Mouse (Mus musculus) stomach, embryonic 14.5 days (tissue): ENCODE measurements around the gene Tox3. TPM values are rescaled to one million over a fixed set of nuclear protein-coding genes. Genes with fewer than 3 reads are reported as not detected.

Source experiments
- ATAC-seq: fragments of 200-750 bp; cut with Nextera tagmentation; 2 replicates; pipeline ENCODE4 v1.8.0; 2017; ENCODE audit warnings: low read depth, moderate TSS enrichment; ENCODE audit not compliant: insufficient number of reproducible peaks, insufficient read depth, low FRiP score
- H3K27ac ChIP-seq: fragments of 300-500 bp; sonication (generic); 2 replicates; pipeline ENCODE4 v1.5.1; 2014; ENCODE audit warnings: mild to moderate bottlenecking, low read length, moderate library complexity, mixed read lengths
- H3K27me3 ChIP-seq: fragments of 300-500 bp; sonication (generic); 2 replicates; pipeline ENCODE4 v1.6.1; 2014; ENCODE audit warnings: low read length, control low read depth, mixed read lengths; ENCODE audit not compliant: control insufficient read depth, insufficient read depth
- H3K36me3 ChIP-seq: fragments of 300-500 bp; sonication (generic); 2 replicates; pipeline ENCODE4 v1.6.1; 2014; ENCODE audit warnings: mild to moderate bottlenecking, control low read depth, low read length, moderate library complexity, mixed read lengths; ENCODE audit not compliant: control insufficient read depth, insufficient read depth
- H3K4me1 ChIP-seq: fragments of 300-500 bp; sonication (generic); 2 replicates; pipeline ENCODE4 v1.6.1; 2014; ENCODE audit warnings: low read length, control low read depth, mixed read lengths; ENCODE audit not compliant: control insufficient read depth, insufficient read depth
- H3K4me2 ChIP-seq: fragments of 300-500 bp; sonication (generic); replicated peaks from 2 replicates; pipeline ENCODE4 v1.6.1; 2014; ENCODE audit warnings: low read depth, low read length, control low read depth
- H3K4me3 ChIP-seq: fragments of 300-500 bp; sonication (generic); 2 replicates; pipeline ENCODE4 v1.5.1; 2014; ENCODE audit warnings: low read depth, low read length, control low read depth
- H3K9ac ChIP-seq: fragments of 300-500 bp; sonication (generic); replicated peaks from 2 replicates; pipeline ENCODE4 v1.6.1; 2014; ENCODE audit warnings: low read depth, mild to moderate bottlenecking, control low read depth, low read length, moderate library complexity, mixed read lengths
- H3K9me3 ChIP-seq: fragments of 300-500 bp; sonication (generic); 2 replicates; pipeline ENCODE4 v1.6.1; 2016; ENCODE audit warnings: low read depth, low read length, control low read depth; ENCODE audit not compliant: control insufficient read depth
- WGBS: fragments of 180-500 bp; shearing (Covaris S2); extraction: QIAGEN DNeasy Blood & Tissue Kit; methylation state at CpG from one replicate; pipeline ENCODE4 v1.1.7; 2014; 5-methylcytosine and 5-hydroxymethylcytosine counted together
- polyA plus RNA-seq: library from polyadenylated mRNA; unstranded; fragments of >200 nt; fragmentation: Nextera tagmentation; extraction: Ambion mirVana; gene quantifications from 2 replicates; pipeline ENCODE4 v1.2.1, GENCODE M21; 2014

The Tox3 gene
- polyA plus RNA-seq, result 11.2 and 12.3 TPM in 2 replicates

DNA sequence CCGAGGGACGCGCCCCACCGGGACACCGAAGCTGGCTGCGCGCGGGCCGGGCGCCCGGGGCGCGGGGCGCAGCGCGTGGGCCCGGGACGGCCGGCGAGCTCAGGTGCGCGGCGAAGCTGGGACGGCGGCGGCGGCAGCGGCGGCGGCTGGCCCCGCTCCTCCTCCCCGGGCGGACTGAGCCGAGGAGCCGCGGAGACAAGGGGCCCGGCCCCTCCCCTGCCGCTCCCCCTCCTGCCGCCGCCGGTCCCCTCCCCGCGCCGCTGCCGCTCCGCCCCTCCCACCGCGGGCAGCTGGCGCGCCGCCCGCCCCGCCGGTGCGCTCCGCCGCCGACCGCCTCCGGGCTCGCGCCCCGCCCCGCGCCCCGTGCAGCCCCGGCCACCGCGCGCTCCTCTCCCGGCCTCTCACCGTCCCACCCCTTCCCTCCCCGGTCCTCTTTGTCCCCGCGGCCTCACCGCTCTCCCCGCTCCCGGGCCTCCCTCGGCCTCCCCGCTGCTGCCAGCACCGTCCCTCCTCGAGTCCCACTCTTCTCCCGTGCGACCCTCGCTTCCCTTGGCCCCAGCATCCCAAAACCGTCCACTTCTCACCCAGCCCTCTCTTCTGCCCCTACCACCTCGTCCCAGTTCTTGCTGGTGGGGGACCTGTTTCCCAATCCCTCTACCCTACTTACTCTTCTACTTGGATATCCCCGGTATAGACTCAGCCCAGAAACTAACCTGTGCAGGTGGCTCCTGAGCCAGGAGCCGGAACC is at the start of gene Tox3:
TSS of gene Tox3 (minus strand) at position 166 of the 748 bp plus-strand sequence.
- 4% methylated on average over 29 of the region's 89 CpGs for WGBS
- H3K27ac ChIP-seq, result peak within 1 kb of the TSS; percentile 91
- no peaks in the 10 kb centered on the region for H3K36me3 ChIP-seq
- H3K9me3 ChIP-seq, result no peaks in the 10 kb centered on the region
- peak within 1 kb of the TSS; percentile 88 for H3K4me2 ChIP-seq
- peak; percentile 71 for ATAC-seq
- peaks cover 8% of the 10 kb centered on the region; the same call in 1 of the 2 replicates for H3K4me1 ChIP-seq
- H3K4me3 ChIP-seq, result peak within 1 kb of the TSS; percentile 84
- no peaks in the 10 kb centered on the region for H3K27me3 ChIP-seq
- H3K9ac ChIP-seq, result peak within 1 kb of the TSS; percentile 87

DNA sequence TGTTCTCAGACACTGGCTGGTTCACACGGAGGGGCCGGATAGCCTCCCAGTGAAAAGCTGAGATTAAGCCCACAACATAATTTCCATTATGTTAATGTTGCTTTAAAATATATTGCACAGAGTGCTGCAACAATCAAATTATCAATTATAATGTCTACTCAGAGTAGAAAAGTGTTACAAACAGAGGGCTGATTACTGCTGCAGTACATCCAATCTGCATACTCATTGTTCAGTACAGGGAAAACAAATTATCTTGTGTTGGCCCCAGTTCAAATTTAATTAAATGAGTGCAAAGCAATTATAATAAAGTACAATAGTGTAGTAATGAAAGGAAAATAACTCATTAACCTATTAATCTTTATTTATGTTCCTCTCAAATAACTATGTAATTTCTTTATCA is 44.5 kb upstream of the Tox3 start:
- no peak overlapping the region for H3K9ac ChIP-seq
- no peak overlapping the region for H3K4me3 ChIP-seq
- H3K9me3 ChIP-seq, result no peaks in the 10 kb centered on the region
- H3K4me1 ChIP-seq, result no peaks in the 10 kb centered on the region
- H3K36me3 ChIP-seq, result no peaks in the 10 kb centered on the region
- H3K4me2 ChIP-seq, result no peak overlapping the region
- H3K27ac ChIP-seq, result no peak overlapping the region
- WGBS, result 88% methylated on average over 2 of the region's 2 CpGs
- no peaks in the 10 kb centered on the region for H3K27me3 ChIP-seq
- no peak for ATAC-seq

DNA sequence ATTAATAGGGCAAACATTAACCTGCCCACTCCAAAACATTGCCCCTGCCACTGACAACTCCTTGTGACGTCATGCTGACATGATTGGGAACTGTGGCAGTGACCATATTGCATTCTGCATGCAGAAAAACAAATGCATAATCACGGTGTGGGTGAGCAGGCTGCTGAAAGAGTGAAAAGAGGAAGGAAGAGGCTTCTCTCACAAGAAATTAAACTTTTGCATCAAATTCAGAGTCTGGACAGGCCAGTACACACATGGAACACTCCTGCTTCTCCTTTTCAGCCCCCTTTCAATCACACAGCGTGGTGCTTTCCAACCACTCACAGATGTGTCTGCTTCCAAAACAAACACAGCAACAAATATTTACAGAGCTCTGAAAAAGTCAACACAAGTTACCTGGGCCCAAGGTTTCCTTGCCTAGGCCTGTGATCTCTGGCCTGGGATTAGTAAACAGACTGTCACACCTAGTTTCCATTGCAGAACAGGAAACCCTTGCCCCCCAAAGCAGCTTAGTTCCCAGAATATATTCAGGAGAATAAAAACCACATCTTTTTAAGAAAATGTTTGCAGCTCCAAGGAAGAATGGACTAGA is 43.4 kb upstream of the Tox3 start:
- WGBS, result 71% methylated on average over 3 of the region's 3 CpGs
- H3K27me3 ChIP-seq, result no peaks in the 10 kb centered on the region

DNA sequence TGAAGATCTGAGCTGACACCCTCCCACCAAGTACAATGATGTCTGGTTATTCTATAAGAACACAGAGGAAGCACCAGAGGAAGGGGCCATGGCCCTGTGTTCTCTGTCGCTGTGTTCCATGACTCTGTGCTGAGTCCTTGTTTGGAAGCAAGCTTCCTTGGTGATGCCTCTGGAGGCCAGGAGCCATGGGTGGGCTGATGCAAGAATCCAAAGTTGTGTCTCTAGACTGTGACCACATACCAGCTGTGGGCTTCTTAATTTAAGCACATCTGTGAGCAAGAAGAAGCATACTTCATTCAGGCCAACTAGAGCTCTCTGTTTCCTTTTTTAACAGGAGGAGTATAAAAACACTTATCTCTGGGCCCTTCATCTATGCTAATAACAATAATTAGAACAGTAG is 42.7 kb upstream of the Tox3 start:
- Histone ChIP-seq H3K4me1 (no peaks in the 10 kb centered on the region), H3K27ac (no peak overlapping the region), H3K4me2 (no peak overlapping the region), H3K4me3 (no peak overlapping the region), H3K9ac (no peak overlapping the region), H3K36me3 (no peaks in the 10 kb centered on the region), H3K27me3 (no peaks in the 10 kb centered on the region), H3K9me3 (no peaks in the 10 kb centered on the region)
- no peak for ATAC-seq
- 89% methylated on average over 1 of the region's 1 CpGs for WGBS

More for the DNA sequence above, 43.4 kb upstream of the Tox3 start:
- no peak overlapping the region for H3K4me2 ChIP-seq
- H3K4me1 ChIP-seq, result no peaks in the 10 kb centered on the region
- no peak for ATAC-seq
- no peak overlapping the region for H3K9ac ChIP-seq
- H3K4me3 ChIP-seq, result no peak overlapping the region
- H3K36me3 ChIP-seq, result no peaks in the 10 kb centered on the region
- no peak overlapping the region for H3K27ac ChIP-seq
- H3K9me3 ChIP-seq, result no peaks in the 10 kb centered on the region

DNA sequence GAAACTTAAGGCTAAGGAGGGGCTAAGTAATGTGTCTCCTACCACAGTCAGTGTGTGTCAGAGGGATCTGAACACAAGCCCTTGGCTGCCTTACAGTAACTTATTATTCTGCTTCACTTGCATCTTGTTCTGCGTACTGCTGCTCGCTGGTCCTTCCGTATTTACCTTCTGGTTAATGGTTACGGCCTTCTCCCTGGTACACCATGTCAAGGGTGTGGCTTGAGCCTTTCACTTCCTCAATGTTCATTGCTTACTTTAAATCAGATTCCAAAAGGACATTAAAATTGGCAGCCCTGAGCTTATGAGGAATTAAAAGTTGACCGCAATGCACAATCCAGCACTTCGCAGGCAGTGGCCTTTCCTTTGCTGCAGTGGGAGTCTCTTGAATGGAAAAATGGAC is 30.9 kb upstream of the Tox3 start:
- peak; percentile 46; the same call in 1 of the 2 replicates for ATAC-seq
- H3K27ac ChIP-seq, result no peak overlapping the region

DNA sequence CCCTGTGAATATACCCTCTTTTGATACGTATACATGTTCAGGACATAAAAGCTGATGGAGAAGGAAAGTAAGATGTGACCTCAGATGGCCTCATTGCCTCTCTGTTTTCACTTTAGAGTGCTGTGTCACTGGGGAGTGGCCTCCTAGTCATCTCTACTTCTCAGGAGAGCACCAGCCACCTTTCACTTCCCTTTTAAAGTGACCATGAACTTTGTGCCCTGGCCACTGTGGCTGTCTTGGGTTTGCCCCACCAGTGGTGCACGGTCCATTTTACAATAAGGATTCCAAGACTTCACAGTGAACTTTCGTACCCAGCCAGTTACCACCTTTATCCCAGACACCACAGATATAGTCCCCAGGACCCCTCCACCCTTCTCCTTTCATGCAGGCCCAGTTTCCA is 29.9 kb upstream of the Tox3 start:
- Histone ChIP-seq H3K27ac (no peak overlapping the region), H3K4me2 (no peak overlapping the region), H3K9ac (no peak overlapping the region), H3K4me1 (no peaks in the 10 kb centered on the region), H3K4me3 (no peak overlapping the region), H3K36me3 (no peaks in the 10 kb centered on the region), H3K9me3 (no peaks in the 10 kb centered on the region), H3K27me3 (no peaks in the 10 kb centered on the region)
- 88% methylated on average over 3 of the region's 3 CpGs for WGBS
- ATAC-seq, result no peak

More for the DNA sequence above, 30.9 kb upstream of the Tox3 start:
- H3K4me2 ChIP-seq, result no peak overlapping the region
- WGBS, result 72% methylated on average over 6 of the region's 6 CpGs
- H3K9me3 ChIP-seq, result no peaks in the 10 kb centered on the region
- H3K9ac ChIP-seq, result no peak overlapping the region
- H3K4me3 ChIP-seq, result no peak overlapping the region
- no peaks in the 10 kb centered on the region for H3K36me3 ChIP-seq
- H3K4me1 ChIP-seq, result no peaks in the 10 kb centered on the region
- no peaks in the 10 kb centered on the region for H3K27me3 ChIP-seq

DNA sequence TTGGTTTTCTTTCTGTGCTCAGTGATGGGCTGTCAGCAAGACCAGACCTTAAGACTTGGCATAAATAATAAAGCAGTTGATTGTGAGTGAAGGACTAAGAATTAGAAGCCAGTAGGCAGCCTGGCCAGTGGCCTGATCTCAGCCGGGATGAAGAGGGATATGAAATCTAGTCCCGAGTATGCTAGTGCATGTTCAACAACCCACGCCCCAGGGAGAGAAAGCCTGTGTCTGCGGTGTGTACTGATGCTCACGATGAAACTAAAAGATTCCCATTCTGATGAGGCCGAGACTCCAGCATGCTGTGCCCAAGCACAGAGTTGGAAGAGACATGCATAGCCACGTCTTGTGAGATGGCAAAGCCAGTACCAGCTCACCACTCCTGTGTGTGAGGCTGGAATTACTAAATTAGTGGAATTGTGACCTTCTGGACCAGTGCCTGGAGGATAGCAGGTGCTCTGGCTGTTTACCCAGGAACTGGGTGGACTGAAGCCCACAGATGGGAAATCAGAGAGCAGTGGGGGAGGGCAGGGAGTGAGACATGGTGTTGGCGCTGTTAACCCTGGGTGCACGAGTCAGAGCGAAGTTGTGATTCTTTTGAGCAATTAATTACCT is 23.6 kb upstream of the Tox3 start:
- Histone ChIP-seq H3K9ac (no peak overlapping the region), H3K27ac (no peak overlapping the region), H3K27me3 (no peaks in the 10 kb centered on the region), H3K4me1 (no peaks in the 10 kb centered on the region), H3K4me2 (no peak overlapping the region), H3K9me3 (no peaks in the 10 kb centered on the region), H3K36me3 (no peaks in the 10 kb centered on the region), H3K4me3 (no peak overlapping the region)
- 76% methylated on average over 10 of the region's 10 CpGs for WGBS
- no peak for ATAC-seq

DNA sequence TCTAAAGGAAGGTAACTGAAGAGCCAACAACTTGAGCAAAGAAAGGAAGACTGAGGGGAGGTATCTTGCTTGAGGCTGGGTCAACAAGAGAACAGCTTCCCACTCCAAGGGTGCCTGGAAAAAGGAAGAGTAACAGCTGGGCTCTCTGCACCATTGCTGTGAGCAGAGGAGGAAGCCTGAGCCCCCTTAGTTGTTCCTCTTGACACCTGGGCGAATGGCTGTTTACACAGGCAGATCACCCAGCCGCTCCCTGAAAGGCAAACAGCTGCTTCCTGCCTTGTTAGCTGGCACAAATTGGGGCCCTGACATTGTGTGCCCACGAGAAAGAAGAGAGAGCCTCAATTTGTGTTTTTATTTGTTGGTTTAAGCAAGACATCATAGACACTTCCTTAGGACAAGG is 21.7 kb upstream of the Tox3 start:
- Histone ChIP-seq H3K36me3 (no peaks in the 10 kb centered on the region), H3K4me3 (no peak overlapping the region), H3K9ac (no peak overlapping the region), H3K27me3 (no peaks in the 10 kb centered on the region), H3K4me2 (no peak overlapping the region), H3K9me3 (no peaks in the 10 kb centered on the region), H3K4me1 (no peaks in the 10 kb centered on the region), H3K27ac (no peak overlapping the region)
- no peak for ATAC-seq
- WGBS, result 10% methylated on average over 3 of the region's 3 CpGs
